Mouse (Mus musculus): ENCODE results near the gene Ankrd40.

Ankrd40 gene

DNA sequence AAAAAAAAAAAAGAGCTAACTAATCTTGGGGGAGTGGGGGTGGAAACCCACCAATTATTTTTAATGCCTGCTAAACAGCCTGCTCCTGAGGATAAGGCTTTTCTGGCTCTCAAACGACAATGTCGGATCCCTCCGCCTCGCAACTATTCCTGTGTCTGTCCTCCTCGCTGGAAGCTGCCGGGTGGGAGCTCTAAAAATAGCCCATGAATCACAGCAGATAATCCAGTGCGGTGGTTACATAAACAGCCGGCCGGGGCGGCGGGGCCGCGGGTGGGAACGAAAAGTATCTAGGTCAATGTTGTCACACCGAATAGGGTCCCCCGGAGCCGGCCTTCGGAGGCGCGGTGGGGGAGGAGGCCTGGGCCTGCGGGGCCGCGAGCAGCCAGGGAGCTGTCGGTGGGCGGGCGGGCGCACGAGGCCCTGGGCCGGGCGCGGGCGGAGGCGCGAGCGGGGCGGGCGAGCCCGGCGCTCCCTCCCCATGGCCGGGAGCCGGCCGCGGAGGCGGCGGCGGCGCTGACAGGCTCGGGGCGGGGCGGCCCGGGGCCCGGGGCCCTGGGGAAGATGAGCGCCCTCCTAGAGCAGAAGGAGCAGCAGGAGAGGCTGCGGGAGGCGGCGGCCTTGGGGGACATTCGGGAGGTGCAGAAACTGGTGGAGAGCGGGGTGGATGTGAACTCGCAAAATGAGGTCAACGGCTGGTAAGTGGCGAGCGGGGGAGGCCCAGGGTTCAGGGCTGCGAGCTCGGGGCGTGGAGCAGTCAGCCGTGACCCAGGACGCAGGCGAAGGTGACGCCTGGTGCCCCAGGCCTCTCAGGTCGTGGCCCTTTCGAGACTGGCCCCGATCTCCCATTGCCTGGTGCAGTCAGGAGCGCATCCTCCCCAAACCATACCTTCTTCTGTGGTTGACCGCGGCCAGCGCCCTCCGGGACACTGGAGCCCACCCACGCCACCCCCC lies at the start of gene Ankrd40:
Gene Ankrd40, plus strand, starts transcription at position 309 of the 951 bp plus-strand sequence.
- peak; percentile 73 for DNase-seq (ENCODE audit: low spot score)

DNA sequence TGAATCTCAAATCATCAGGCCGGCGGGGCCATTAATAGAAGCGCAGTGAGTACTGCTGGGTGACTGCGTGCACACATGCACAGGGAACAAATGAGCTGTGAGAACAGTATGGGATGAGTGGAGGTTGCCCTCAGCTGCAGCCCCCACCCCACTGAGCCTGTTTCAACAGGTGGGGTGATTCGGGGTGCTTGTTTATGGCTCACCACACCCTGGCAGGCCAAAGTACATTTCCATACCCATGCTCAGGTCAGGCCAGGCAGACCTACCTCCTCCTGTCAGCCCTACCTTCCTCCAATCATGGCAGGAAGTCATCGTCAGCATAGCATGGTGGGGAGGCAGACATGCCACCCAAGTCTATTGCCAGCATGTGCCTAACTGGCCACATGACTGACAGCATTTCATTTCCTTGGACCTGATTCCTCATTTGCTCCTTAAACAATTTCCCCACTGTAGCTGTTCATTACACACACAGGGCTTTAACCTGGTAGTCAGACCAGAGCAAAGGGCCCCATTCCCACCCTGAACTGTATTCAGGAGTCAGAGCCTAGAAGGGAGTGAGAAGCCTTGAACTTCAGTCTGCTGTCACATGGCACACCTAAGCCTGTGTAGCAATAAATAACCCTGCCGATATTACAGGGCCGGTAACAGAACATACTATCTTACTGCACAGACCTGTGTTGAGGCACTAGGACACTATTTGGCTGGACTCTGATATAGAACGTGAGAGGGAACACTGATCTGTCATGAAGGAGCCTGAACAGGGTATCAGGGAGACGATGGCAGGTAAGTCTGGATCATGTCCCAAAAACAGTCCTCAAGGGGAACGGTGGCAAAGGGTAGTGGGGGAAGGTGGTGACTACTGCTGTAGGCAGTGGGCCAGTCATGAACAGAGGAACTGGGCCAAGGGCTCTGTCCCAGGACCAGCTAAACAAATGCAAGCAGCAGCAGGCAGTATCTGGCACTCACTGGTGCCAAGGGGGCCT lies 46.3 kb upstream of the Ankrd40 start, which contains the start of gene Gm21885:
Gene Gm21885, plus strand, starts transcription at position 675 of the 983 bp plus-strand sequence.
- DNase-seq (ENCODE audit: low spot score): no peak

DNA sequence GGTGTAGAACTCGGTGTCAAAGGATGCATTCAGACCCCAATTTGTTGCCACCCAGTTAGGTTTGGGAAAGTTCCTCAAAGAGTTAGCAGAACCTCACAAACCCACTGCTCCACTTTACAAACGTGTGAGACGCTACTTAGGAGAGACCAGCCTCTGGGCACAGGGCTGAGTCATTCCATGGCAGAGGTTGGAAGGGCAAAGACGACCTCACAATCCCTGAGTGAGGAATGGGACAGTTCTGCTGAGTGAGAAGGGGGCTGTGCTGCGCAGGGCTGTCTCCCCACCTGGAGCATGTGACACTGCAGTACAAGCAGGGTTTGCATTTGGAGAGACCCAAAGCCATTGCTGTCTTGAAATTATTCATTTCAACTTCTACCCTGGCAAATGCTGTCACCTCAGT lies 45.5 kb upstream of the Ankrd40 start:
- DNase-seq (ENCODE audit: low spot score): no peak

DNA sequence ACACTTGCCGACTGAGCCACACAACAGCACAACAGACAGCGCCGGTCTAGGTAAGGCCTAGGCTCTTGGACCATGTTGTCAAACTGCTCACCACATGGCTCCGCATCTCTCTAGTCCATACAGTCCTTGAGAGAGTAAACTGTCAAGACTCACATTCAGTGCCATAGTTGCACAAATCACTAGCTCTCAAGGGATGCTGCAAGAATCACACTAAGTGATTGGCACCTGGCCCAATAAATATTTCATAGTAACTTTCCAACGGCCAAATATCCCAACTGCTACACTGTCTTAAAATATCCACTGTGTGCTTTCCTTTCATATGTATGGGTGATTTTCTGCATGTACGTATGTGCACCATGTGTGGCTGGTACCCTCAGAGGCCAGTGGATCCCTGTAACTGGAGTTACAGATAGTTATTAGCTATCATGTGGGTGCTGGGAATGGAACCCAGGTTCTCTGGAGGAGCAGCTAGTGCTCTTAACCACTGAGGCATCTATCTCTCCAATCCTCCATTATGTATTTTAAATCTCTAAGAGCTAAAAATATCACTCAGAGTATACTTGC lies 44.2 kb upstream of the Ankrd40 start:
- DNase-seq (ENCODE audit: low spot score): no peak

DNA sequence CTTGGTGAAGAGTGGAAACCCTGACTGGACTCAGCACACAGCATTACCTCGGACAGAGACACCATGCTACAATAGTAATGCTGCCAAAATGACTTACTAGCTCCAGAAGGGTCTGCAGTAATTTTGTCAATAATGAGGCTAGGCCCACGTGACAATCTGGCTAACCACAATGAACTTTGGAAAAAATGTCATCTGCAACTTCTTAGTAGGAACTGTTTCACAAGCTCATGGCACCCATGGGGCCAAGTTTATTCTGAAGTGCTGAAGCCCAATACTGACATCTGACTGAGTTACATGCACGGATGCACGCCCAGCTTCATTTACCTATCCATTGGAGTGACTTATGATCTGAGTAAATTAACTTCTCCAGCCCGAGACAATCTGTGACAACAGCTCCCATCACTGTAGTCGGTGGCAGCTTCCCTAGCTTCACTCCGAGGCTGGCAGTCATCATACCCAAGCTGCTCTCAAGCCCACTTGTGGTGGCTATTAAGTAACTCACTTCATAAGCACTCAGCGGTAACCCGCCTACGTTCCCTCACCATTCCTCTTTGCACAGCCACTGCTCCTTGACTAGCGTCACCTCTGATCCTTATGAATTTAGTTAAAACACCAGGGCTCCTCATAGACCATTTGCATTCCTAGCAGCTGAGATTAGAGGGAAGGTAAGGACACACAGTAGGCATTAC lies 41.8 kb upstream of the Ankrd40 start:
- DNase-seq (ENCODE audit: low spot score): no peak

DNA sequence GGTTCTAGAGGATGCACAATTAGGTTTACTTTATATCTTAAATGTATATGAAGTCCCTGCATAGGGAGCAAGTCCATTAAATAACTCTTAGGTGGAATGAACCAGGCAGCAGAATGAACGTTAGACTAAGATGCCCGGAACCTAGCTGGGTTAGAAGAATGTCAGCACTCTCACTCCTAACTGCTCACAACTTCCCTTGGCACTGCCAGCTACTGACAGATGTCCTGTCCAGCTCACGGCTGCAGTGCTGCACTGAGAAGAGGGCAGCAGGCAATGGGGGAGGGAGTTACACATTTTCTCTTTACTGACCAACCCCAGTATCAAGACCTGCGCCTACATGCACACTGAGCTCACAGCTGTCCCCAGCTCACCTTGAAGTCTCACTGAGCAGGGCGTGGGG lies 40.7 kb upstream of the Ankrd40 start:
- no peak for DNase-seq (ENCODE audit: low spot score)

DNA sequence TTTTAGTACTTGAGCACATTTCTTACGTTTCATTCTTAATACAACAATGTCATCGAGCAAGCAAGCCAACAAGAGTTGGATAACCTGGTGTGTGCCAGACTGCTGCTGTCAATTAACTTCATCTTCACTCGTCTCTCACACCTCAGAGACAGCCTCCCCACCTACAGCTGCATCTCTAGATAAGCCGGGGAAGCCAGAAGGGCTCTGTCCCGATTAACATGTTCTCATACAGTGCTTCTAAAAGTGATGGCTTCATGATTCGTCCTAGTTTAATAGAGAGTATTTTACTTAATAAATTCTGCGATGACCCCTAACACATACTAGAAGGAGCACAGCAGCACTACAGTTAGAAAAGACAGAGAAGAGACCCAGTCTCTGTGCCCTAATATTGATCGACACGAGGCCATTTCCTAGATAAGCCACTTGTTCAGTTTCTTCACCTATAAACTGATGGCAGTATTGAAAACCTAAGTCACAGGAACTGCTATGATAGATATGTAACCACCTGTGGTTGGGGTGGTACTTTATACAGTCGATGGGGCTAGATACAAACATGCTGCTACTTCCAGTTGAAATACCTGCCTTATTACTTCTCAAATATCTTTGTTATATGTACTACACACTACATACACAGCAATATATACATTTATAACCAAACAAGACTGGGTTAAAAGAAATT lies 37.6 kb upstream of the Ankrd40 start:
- peak; percentile 41 for DNase-seq (ENCODE audit: low spot score)

DNA sequence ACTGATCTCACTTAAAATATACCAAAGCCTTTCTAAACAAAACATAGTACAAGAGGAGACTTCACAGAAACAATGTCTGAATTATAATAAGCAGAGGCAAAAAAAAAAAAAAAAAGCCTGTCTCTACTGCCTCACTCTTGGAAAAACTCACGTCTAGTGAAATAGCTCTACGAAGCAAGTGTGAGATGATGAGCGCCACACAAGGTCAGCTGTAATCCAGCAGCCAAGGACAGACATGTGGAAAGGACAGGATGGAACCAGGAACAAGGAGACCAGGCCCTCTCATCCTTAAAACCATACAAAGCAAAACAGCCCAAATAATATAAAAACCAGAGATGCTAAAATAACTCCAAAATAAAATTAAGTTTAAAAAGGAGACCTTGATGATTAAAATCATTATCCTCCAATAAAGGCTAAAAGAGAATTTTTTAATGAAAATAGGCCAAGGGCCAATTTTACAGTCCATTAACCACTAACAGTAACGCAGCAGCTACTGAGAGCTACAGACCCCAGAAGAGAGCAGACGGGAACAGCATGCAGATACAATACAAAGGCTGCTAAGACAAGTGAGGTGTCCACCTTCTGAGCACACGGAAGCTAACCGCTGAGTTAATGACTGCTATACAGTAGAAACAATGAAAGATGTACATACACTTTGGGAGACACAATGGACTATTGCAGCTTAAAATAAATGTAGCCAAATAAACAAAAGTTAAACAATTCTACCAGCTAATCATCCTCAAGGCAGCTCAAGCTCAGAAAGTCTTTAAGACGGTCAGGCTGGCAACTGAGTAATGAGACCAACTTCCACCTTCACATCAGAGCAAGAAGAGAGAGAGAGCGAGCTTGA lies 32.6 kb upstream of the Ankrd40 start:
- no peak for DNase-seq (ENCODE audit: low spot score)

DNA sequence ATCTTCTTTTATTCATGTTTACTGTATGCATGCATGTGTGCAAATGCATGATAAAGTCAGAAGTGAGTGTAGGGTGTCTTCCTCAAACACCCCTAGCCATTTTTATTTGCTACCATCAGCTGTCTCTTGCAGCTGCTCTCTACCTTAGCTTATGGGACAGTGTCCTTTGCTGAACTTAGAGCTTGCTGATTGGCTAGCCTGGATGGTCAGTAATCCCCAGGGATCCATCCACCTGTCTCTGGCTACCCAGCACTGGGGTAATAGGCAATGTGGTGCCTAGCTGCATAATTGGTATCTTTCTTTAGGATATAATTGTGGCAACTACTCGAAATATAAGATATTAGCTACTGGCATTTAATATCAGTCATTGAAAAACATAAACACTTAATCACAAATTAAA lies 15.1 kb upstream of the Ankrd40 start:
- no peak for DNase-seq (ENCODE audit: low spot score)

DNA sequence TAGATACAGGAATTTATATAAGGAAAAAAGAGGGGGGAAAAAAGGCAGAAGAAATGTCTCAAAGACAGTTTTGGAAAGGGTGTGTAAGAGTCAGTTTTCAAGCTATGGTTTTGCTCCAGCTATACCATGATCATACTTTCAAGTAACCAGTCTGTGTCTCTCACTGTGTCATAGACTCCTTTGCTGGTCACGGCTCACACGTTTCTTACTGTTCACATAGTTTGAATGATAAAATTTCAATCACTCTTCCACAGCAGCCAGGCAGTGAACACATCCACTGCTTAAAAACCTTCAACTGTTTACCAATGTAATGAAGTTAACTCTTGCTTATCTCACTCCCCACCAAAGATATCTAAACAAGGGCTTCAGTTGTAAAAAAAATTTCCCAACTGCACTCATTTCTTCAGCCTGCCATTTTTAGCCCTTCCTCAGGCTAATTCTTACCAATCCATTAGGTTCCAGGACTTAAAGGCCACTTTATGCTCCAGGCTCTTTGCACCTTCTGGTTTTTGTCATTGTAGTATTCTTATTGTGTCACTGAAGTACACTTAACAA lies 13.6 kb upstream of the Ankrd40 start:
- DNase-seq (ENCODE audit: low spot score): no peak

DNA sequence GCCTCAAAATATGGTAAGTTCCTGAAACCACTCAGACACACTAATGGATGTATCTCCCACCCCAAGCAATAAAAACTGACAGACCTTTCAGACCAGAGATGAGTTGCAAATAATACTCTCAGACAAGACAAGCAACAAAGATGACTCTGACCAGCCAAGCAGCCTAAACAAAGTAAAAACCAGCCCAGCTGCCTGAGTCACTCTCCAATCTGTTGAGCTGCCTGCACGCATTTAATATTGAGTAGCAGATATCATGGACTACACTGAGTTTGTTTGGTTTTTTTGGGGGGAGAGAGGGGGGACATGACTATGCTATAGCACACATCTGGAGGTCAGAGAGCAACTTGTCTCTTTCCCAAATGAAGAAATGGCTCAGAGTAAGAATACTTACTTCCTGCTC lies 12.5 kb upstream of the Ankrd40 start:
- no peak for DNase-seq (ENCODE audit: low spot score)

DNA sequence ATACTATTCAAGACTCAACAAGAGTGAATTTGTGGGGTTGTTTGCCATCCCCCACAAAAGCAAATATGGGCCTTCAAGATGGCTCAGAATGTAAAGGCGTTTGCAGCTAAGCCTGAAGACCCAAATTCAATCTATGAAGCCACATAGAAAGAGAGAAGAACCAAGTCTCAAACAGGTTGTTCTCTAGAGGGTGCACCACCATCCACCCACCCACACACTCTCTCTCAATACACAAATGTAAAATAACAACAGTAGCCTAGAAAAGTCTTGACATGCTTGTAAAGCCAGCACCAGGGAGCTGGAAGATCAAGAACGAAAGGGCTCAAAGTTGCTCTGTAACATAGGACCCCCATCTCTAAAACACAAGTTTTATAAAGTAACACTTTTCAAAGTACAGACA lies 11.3 kb upstream of the Ankrd40 start:
- DNase-seq (ENCODE audit: low spot score): no peak

DNA sequence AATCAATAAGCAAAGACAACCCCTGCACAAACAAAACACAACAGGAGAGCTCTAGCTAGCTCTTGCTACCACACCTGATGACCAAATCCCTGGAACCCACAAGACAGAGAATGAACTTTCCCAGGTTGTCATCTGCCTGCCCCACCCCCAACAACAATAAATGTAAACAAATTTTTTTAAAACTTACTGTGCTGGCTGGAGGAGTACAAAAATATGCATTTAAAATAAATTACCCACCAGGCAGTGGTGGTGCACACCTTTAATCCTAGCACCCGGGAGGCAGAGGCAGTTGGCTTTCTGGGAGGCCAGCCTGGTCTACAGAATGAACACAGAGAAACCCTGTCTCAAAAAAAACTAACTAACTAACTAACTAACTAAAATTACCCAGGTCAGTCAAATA lies 10.8 kb upstream of the Ankrd40 start:
- no peak for DNase-seq (ENCODE audit: low spot score)

DNA sequence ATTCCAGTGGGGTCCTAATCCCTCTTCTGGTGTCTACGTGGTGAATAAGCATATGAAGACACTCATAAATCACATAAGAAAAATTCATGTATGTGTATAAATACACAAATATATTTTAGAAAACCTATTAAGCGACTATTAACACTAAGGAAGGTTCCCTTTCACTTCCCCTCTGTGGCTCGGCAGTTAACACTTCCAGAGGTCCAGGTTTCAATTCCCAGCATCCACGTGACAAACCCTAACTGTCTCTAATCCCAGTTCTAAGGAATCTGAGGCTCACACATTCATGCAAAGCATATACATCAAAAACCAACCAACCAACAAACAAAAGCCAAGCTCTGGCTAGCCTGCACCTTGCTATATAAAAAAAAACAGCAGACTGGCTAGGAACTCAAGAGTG lies 10.3 kb upstream of the Ankrd40 start:
- no peak for DNase-seq (ENCODE audit: low spot score)

DNA sequence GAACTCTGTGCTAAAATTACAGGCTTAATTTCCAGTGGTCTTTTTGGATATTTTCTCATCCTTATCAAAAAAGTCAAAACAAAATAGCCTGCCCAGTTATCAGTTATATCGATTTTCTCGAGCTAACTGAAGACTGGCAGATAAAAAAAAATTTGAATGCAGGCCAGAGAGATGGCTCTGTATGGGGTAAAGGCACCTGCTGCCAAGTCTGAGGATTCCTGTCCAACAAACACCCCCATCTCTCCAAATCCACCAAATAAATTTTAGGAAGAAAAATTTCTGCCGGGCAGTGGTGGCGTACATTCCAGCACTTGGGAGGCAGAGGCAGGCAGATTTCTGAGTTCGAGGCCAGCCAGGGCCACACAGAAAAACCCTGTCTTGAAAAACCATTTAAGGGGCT lies 9.7 kb upstream of the Ankrd40 start:
- DNase-seq (ENCODE audit: low spot score): no peak

DNA sequence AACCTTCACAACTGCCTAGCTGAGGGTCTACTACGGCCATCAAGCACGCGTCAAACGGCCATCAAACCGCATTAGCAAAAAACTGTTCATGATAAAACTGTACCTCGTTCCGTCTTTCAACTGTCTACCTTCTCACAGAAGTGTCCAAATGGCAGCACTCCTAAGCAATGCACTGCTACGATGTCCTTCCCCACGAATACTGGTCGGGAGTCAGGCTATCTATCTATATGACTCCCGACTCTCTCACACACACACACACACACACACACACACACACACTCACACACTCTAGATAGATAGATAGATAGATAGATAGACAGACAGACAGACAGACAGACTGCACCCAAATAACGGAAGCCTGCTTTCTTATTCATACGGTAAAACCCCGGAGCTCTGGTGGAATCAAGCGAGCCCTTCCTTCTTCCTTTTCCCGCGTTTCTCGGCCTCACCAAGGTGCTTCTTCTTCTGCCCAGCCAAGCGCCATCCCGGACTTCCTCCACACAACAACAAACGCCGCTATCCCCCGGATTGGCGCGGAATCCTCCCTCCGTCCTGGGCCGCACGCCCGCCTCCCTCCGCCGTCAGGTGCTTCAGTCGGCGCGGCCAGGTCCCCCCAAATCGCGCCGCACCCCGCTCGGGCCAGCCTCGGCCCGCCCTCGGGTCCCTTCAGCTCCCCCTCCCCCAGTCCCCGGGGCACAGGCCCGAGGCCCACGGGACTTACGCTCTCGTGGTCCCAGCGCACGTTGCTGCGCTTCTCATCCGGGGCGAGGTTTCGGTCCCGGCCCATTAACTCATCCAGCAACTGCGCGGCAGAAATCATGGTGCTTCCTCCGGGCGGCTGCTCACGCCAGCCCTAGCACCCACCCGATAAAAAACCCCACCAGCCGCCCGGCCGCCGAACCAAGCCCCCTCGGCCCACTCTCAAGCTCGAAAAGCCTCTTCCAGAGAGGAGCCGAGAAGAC lies 6.6 kb upstream of the Ankrd40 start:
- peak; percentile 18 for DNase-seq (ENCODE audit: low spot score)

DNA sequence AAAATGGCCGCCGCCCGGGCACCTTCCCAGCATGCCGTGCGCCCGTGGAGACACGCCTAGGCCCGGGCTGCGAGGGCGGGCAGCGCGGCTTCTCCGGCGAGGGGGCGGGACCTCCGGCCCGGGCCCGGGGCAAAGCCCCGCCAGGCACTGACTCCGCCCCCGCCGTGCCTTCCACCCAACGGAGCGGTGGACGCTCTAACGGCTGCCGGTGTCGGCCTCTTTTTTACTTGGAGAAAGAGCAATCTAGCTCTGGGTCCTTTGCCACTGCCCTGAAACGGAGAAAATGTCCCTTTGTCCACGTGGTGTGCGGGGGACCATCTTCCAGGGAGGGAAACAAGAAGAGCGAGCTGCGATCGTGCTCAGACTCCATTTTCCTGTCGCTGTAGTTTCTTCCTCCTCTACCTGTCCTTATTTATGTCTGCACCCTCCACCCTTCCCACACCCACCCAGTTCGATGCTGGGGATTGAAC lies 5.8 kb upstream of the Ankrd40 start, which contains the start of gene Luc7l3:
Gene Luc7l3, minus strand, starts transcription at position 58 of the 470 bp plus-strand sequence.
- peak; percentile 92 for DNase-seq (ENCODE audit: low spot score)

DNA sequence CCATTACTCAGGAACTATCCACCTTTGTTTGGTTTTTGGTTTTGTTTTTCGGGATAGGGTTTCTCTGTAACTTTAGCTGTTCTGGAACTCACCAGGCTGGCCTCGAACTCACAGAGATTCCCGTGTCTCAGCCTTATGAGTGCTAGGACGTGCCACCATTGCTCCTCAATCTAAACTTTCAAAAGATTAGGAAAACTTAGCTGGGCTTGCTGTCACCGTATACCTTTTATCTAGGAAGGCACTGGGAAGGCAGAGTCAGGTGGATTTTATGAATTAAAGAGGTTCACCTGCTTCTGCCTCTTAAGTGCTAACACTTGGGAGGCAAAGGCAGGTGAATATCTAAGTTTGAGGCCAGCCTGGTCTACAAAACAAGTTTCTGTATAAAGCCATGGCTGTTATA lies 5.2 kb upstream of the Ankrd40 start:
- DNase-seq (ENCODE audit: low spot score): no peak
